Comparison of ENCODE assay signal across 9 mouse cellular contexts in genomic region chr4:139576251-139576880, GRCm38 (mm10). TPM values are rescaled to one million over a fixed set of nuclear protein-coding genes. Genes with fewer than 3 reads are reported as not detected.
DNase-seq lines count a peak whose midpoint lies in the region; ATAC-seq and TF ChIP-seq lines count a peak whose summit lies in the region.
"Had no signal": no experiment of that assay in that cellular context is flagged by ENCODE, and none has a peak within 500 bp of the region (broad histone marks: within the 10 kb centered on the region; RNA-seq: fewer than 3 reads in every experiment).

No protein-coding gene starts in this region.

- peak overlapping the region; percentile 67 for H3K4me3 ChIP-seq in kidney, embryonic 15.5 days (replicated peaks)
- peak overlapping the region; percentile 92 for H3K4me3 ChIP-seq in hindbrain, embryonic 16.5 days (ENCODE audit: low read length)
- peak overlapping the region; percentile 95 for H3K4me3 ChIP-seq in midbrain, postnatal 0 days (ENCODE audit: low read depth, low read length)

- peaks cover 68% of the 10 kb centered on the region for H3K4me1 ChIP-seq in kidney, embryonic 15.5 days
- H3K4me1 ChIP-seq in hindbrain, embryonic 16.5 days (ENCODE audit: control insufficient read depth, insufficient read depth, low read depth, low read length), result peaks cover 43% of the 10 kb centered on the region
- H3K4me1 ChIP-seq in midbrain, postnatal 0 days (ENCODE audit: insufficient read depth, low read length), result peaks cover 39% of the 10 kb centered on the region

- 26% methylated on average over 14 of the region's 14 CpGs for WGBS in kidney, embryonic 15.5 days
- 45% methylated on average over 14 of the region's 14 CpGs for WGBS in hindbrain, embryonic 16.5 days
- 49% methylated on average over 14 of the region's 14 CpGs for WGBS in midbrain, postnatal 0 days

- DNase-seq in kidney, adult 11 months, result no peak
- peak; percentile 43 to 55 for DNase-seq in cerebellum, postnatal 25 days
- DNase-seq in midbrain, postnatal 0 days (ENCODE audit: low spot score), result no peak
- no peak for DNase-seq in left cerebral cortex, postnatal 14 days (ENCODE audit: low spot score in 2 of 2)
- no peak for DNase-seq in gastrocnemius, postnatal 10 days
- DNase-seq in left cerebral cortex, adult 11 months (ENCODE audit: low spot score), result no peak

- H3K27me3 ChIP-seq in kidney, embryonic 15.5 days, result peaks cover 10% of the 10 kb centered on the region; the same call in 1 of the 2 replicates
- H3K27me3 ChIP-seq in hindbrain, embryonic 16.5 days (replicated peaks; ENCODE audit: control insufficient read depth, insufficient read depth, low read length), result no peaks in the 10 kb centered on the region
- H3K27me3 ChIP-seq in midbrain, postnatal 0 days (ENCODE audit: insufficient read depth, low read length), result no peaks in the 10 kb centered on the region

- H3K4me2 ChIP-seq in kidney, embryonic 15.5 days, result peak overlapping the region; percentile 95
- peak overlapping the region; percentile 83 for H3K4me2 ChIP-seq in hindbrain, embryonic 16.5 days (ENCODE audit: low read length)
- peak overlapping the region; percentile 91 for H3K4me2 ChIP-seq in midbrain, postnatal 0 days (ENCODE audit: low read depth, low read length, poor library complexity, severe bottlenecking)

- peak overlapping the region; percentile 29 for H3K9ac ChIP-seq in kidney, embryonic 15.5 days
- H3K9ac ChIP-seq in hindbrain, embryonic 16.5 days (ENCODE audit: low read depth, low read length), result peak overlapping the region; percentile 79
- peak overlapping the region; percentile 96; the same call in 1 of the 2 replicates for H3K9ac ChIP-seq in midbrain, postnatal 0 days (replicated peaks; ENCODE audit: low read length, poor library complexity, severe bottlenecking)

- ATAC-seq in kidney, embryonic 15.5 days (replicated peaks; ENCODE audit: low FRiP score), result no peak
- no peak for ATAC-seq in hindbrain, embryonic 16.5 days
- no peak for ATAC-seq in midbrain, postnatal 0 days (ENCODE audit: low FRiP score)

- no peaks in the 10 kb centered on the region for H3K36me3 ChIP-seq in kidney, embryonic 15.5 days
- no peaks in the 10 kb centered on the region; the same call in 1 of the 2 replicates for H3K36me3 ChIP-seq in hindbrain, embryonic 16.5 days (ENCODE audit: control insufficient read depth, insufficient read depth, low read length)
- H3K36me3 ChIP-seq in midbrain, postnatal 0 days (ENCODE audit: insufficient read depth, low read length), result no peaks in the 10 kb centered on the region

- intact Hi-C loops in left cerebral cortex, postnatal 14 days (cut with DNase I), result no loop called here

- peak overlapping the region; percentile 34; the same call in 1 of the 2 replicates for H3K27ac ChIP-seq in kidney, embryonic 15.5 days
- H3K27ac ChIP-seq in hindbrain, embryonic 16.5 days (ENCODE audit: low read depth, low read length), result no peak overlapping the region
- H3K27ac ChIP-seq in midbrain, postnatal 0 days (ENCODE audit: low read depth, low read length), result no peak overlapping the region

- H3K9me3 ChIP-seq in kidney, embryonic 15.5 days (replicated peaks), result no peaks in the 10 kb centered on the region
- H3K9me3 ChIP-seq in hindbrain, embryonic 16.5 days (ENCODE audit: control insufficient read depth, low read length), result no peaks in the 10 kb centered on the region
- no peaks in the 10 kb centered on the region for H3K9me3 ChIP-seq in midbrain, postnatal 0 days (ENCODE audit: low read length)

- TF ChIP-seq CTCF in midbrain, postnatal 0 days (IDR thresholded peaks at IDR 0.05), result no peak

RNA-seq across cellular contexts. Expression of gene Gm21969, which starts 26.6 kb away (rescaled TPM):
- not detected in 2 replicates for polyA plus RNA-seq in kidney, embryonic 15.5 days (2015; fragmentation: Nextera tagmentation; extraction: Ambion mirVana)
- not detected in 2 replicates for polyA plus RNA-seq in hindbrain, embryonic 16.5 days (2015; fragmentation: Nextera tagmentation; extraction: Ambion mirVana)
- not detected in 2 replicates for total RNA-seq in midbrain, postnatal 0 days (2014; rRNA removed)
- not detected in 2 replicates for polyA plus RNA-seq in midbrain, postnatal 0 days (2015; fragmentation: Nextera tagmentation; extraction: Ambion mirVana)
- not detected for total RNA-seq in left cerebral cortex, postnatal 14 days (2021)
- total RNA-seq in gastrocnemius, postnatal 10 days (2021), result not detected
- total RNA-seq: heart, adult 18-20 months had no signal

RNA-seq across cellular contexts. Expression of gene Iffo2, which starts 46.0 kb away (rescaled TPM):
- 4.3 and 4.8 TPM in 2 replicates for polyA plus RNA-seq in kidney, embryonic 15.5 days (2015; fragmentation: Nextera tagmentation; extraction: Ambion mirVana)
- polyA plus RNA-seq in hindbrain, embryonic 16.5 days (2015; fragmentation: Nextera tagmentation; extraction: Ambion mirVana), result 3.5 and 3.9 TPM in 2 replicates
- total RNA-seq in midbrain, postnatal 0 days (2014; rRNA removed), result 14.8 and 18.1 TPM in 2 replicates
- 4.3 and 5.8 TPM in 2 replicates for polyA plus RNA-seq in midbrain, postnatal 0 days (2015; fragmentation: Nextera tagmentation; extraction: Ambion mirVana)
- total RNA-seq in left cerebral cortex, postnatal 14 days (2021), result 10 to 100 TPM; 17.2 to 19.6 TPM
- total RNA-seq in gastrocnemius, postnatal 10 days (2021), result 1 to 10 TPM; 5.6 to 7.5 TPM

RNA-seq across cellular contexts. Expression of gene Aldh4a1, which starts 46.3 kb away (rescaled TPM):
- 80.5 and 85.0 TPM in 2 replicates for polyA plus RNA-seq in kidney, embryonic 15.5 days (2015; fragmentation: Nextera tagmentation; extraction: Ambion mirVana)
- polyA plus RNA-seq in hindbrain, embryonic 16.5 days (2015; fragmentation: Nextera tagmentation; extraction: Ambion mirVana), result 31.9 and 35.4 TPM in 2 replicates
- 30.0 and 36.8 TPM in 2 replicates for total RNA-seq in midbrain, postnatal 0 days (2014; rRNA removed)
- 25.2 and 28.1 TPM in 2 replicates for polyA plus RNA-seq in midbrain, postnatal 0 days (2015; fragmentation: Nextera tagmentation; extraction: Ambion mirVana)
- total RNA-seq in left cerebral cortex, postnatal 14 days (2021), result 10 to 100 TPM; 17.4 to 18.1 TPM
- 10 to 100 TPM; 30.3 to 39.8 TPM for total RNA-seq in gastrocnemius, postnatal 10 days (2021)

Comparison
In these comparisons a context has a peak if more than half of its experiments do, and no peak if none do; other contexts are left out.
1. H3K9ac ChIP-seq: peak in every context shown above with its lines; median percentile 96 in midbrain, postnatal 0 days; 79 in hindbrain, embryonic 16.5 days; 29 in kidney, embryonic 15.5 days.
2. DNase-seq: peak in cerebellum, postnatal 25 days (2 of 2); none in kidney, adult 11 months (single experiment), midbrain, postnatal 0 days (single experiment), left cerebral cortex, postnatal 14 days (0 of 2), gastrocnemius, postnatal 10 days (single experiment) and left cerebral cortex, adult 11 months (single experiment).
3. Peak in every context shown above with its lines, with median percentiles within 50 percentile points of each other: H3K4me2 ChIP-seq and H3K4me3 ChIP-seq.